Comparison of ENCODE assay signal across 22 mouse cellular contexts in genomic region chr7:114779056-114779660, GRCm38 (mm10). TPM values are rescaled to one million over a fixed set of nuclear protein-coding genes. Genes with fewer than 3 reads are reported as not detected.
DNase-seq lines count a peak whose midpoint lies in the region.
"Had no signal": no experiment of that assay in that cellular context is flagged by ENCODE, and none has a peak within 500 bp of the region (broad histone marks: within the 10 kb centered on the region; RNA-seq: fewer than 3 reads in every experiment).

No protein-coding gene starts in this region.

- H3K4me3 ChIP-seq in embryonic facial prominence, embryonic 10.5 days = no peak overlapping the region
- H3K4me3 ChIP-seq: embryonic facial prominence, embryonic 13.5 days; heart, adult 2 months; intestine, embryonic 15.5 days; limb, embryonic 13.5 days; neural tube, embryonic 15.5 days had no signal

- H3K9me3 ChIP-seq in embryonic facial prominence, embryonic 10.5 days = no peaks in the 10 kb centered on the region
- H3K9me3 ChIP-seq: embryonic facial prominence, embryonic 13.5 days; intestine, embryonic 15.5 days; limb, embryonic 13.5 days; neural tube, embryonic 15.5 days had no signal

- peak; percentile 62 for DNase-seq in heart, adult 11 months
- no peak for DNase-seq in heart, adult 8-10 months (ENCODE audit: low spot score)
- DNase-seq in 3T3-L1 (ENCODE audit: low read depth, low spot score) = peak; percentile 72
- peak; percentile 72 for DNase-seq in adrenal gland, adult 2 months
- DNase-seq in embryonic facial prominence, embryonic 10.5 days (ENCODE audit: low spot score) = peak; percentile 41
- DNase-seq in gastrocnemius, adult 18-20 months (ENCODE audit: low spot score) = no peak
- no peak for DNase-seq in layer of hippocampus, postnatal 10 days (ENCODE audit: low spot score in 2 of 2)
- DNase-seq: cerebellum, adult 2 months; cerebellum, postnatal 36 days; gastrocnemius, postnatal 25 days; heart, adult 2 months; heart, postnatal 4 days; kidney, postnatal 4 days; lung, postnatal 4 days; thymus, adult 18-20 months; thymus, postnatal 4 days had no signal

- peak overlapping the region; percentile 24; the same call in 1 of the 2 replicates for H3K27ac ChIP-seq in embryonic facial prominence, embryonic 10.5 days (replicated peaks)
- H3K27ac ChIP-seq: embryonic facial prominence, embryonic 13.5 days; heart, adult 2 months; intestine, embryonic 15.5 days; limb, embryonic 13.5 days; liver, embryonic 14.5 days; neural tube, embryonic 15.5 days had no signal

- no peaks in the 10 kb centered on the region for H3K36me3 ChIP-seq in embryonic facial prominence, embryonic 10.5 days (replicated peaks)
- H3K36me3 ChIP-seq: embryonic facial prominence, embryonic 13.5 days; intestine, embryonic 15.5 days; limb, embryonic 13.5 days; neural tube, embryonic 15.5 days had no signal

- H3K27me3 ChIP-seq in embryonic facial prominence, embryonic 10.5 days (replicated peaks; ENCODE audit: low read depth, poor library complexity, severe bottlenecking) = no peaks in the 10 kb centered on the region
- H3K27me3 ChIP-seq: embryonic facial prominence, embryonic 13.5 days; intestine, embryonic 15.5 days; limb, embryonic 13.5 days; neural tube, embryonic 15.5 days had no signal

- peaks cover 24% of the 10 kb centered on the region for H3K4me1 ChIP-seq in embryonic facial prominence, embryonic 10.5 days
- H3K4me1 ChIP-seq: intestine, embryonic 15.5 days; limb, embryonic 13.5 days; neural tube, embryonic 15.5 days had no signal

- WGBS in embryonic facial prominence, embryonic 10.5 days = 32% methylated on average over 8 of the region's 8 CpGs

RNA-seq across cellular contexts. Expression of gene Insc, which starts 35.7 kb away (rescaled TPM):
- under 1 TPM; 0.14 to 0.90 (median 0.28) TPM for total RNA-seq in heart, adult 8-10 months (2022)
- total RNA-seq in adrenal gland, adult 2 months (2021) = 1 to 10 TPM; 1.1 to 2.2 TPM
- 1.7 and 1.9 TPM in 2 replicates for polyA plus RNA-seq in adrenal gland, adult 2 months (2012; rRNA removed)
- polyA plus RNA-seq in embryonic facial prominence, embryonic 10.5 days (2016; fragmentation: Nextera tagmentation; extraction: Ambion mirVana) = 5.5 and 6.4 TPM in 2 replicates
- 1 to 10 TPM in 1 of 2 experiments, under 1 TPM in 1; 0.64 to 1.5 TPM for total RNA-seq in gastrocnemius, adult 18-20 months (2021)
- total RNA-seq in layer of hippocampus, postnatal 10 days (2021) = 1 to 10 TPM; 1.8 to 2.0 TPM
- total RNA-seq: MEL had no signal

Comparison
In these comparisons a context has a peak if more than half of its experiments do, and no peak if none do; other contexts are left out.
1. DNase-seq: peak in heart, adult 11 months (single experiment), 3T3-L1 (single experiment), adrenal gland, adult 2 months (single experiment) and embryonic facial prominence, embryonic 10.5 days (single experiment); none in heart, adult 8-10 months (single experiment), gastrocnemius, adult 18-20 months (single experiment) and layer of hippocampus, postnatal 10 days (0 of 2).